Mouse (Mus musculus): ENCODE measurements around the gene Map4.

DNA sequence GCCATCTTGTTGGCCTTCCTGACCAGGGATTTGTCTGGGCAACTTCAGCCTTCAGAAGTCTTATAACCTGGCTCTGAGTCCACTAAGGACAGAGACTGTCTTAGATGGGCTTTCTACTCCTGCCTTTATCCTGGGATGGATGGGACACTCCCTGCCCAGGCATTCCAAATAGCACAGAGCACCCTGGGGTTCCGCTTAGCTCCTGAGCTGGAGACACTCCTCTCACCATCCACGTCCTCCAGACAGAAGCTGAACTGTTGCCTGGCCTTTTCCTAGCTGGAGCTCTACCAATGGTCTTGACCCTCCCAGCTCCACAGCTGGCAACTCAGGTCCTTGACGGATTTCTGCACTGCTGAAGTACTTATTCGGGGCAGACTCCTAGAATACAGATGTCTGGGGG, 29.0 kb upstream of the Map4 start:
- TF ChIP-seq CTCF (IDR thresholded peaks at IDR 0.05; ENCODE audit: borderline replicate concordance, insufficient read depth, low read length), result no peak
- no peak for TF ChIP-seq POLR2A (IDR thresholded peaks at IDR 0.05; ENCODE audit: low read depth, low read length)

All from embryonic fibroblast, embryonic 13.5 days (primary cell).